Mouse (Mus musculus): Measurements from ENCODE around the gene Nccrp1.
A peak's percentile ranks its signal among the peaks of the same experiment; 100 is the strongest.
"Not testable (repeated sequence)": the region's sequence is repeated elsewhere in the genome, so short reads cannot be mapped to it uniquely, and the experiment has no call there.

Nccrp1 gene

DNA sequence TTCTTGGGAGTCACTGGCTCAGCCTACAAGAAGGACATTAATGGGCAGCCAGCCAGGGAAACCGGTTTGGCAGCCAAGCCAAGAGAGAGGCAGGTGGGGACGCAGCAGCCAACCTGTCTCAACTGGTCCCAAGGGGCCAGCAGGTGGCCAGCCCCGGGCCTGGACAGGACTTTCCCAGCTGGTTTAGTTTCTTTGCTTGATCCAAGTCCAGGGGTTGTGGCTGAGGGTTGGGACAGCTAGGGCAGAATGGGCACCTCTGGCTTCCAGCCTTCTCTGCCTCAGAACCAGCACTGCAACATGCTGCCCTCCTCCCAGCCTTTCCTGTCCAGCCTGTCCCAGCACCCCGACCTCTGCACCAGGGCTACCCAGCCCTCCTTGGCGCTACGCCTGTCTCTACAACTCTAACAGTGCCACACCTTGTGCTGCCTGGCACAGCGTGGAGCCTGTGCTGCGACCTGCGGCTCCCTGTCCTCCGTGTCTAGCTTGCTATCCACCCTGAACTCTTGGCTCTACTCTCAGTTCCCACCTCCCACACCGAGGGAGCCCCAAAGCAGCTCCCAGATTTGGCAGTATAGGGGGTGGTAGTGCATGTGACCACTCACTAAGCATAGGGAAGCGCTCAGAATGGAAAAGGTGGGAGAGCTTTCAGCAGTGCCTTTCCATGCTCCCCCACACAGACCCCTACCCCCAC is 23.4 kb upstream of the Nccrp1 start:
- DNase-seq (ENCODE audit: low spot score), result no peak

DNA sequence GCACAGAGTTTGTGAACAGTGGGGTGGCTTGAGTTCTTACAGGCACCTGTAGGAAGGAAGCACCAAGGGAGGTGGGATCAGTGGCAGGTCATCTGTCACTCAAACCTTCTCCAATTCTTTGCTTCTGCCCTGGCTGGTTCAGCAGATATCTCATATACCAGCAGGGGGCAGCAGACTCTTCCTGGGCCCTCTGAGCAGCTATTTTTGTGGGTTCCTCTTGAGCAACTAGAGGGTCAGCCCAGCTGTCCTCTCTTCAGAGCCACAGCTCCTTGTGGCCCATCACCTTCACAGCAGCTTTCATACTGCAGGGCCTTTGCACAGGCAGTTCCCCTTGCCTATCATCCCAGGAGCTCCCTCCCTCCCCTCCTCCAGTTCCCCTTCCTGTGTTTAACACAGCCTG is 21.2 kb upstream of the Nccrp1 start:
- DNase-seq (ENCODE audit: low spot score), result peak; percentile 83

DNA sequence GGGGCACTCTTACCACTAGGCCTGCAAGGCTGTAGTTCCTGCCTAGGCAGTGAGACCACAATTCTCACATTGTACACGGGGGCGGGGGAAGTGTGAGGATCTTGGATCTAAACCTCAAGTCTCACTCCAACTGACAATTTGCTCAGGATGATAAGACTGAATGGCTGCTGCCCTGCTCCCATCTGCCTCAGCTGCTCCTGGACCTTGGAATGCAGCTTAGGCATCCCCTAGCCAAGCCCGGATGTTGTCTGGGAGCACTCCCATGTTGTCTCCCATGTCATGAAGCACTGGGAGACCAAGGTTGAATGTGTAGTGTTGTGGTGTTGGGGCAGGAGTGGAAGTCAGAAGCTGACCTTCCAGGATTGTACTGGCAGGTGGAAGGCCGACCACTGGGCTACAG is 20.5 kb upstream of the Nccrp1 start:
- DNase-seq (ENCODE audit: low spot score), result no peak

DNA sequence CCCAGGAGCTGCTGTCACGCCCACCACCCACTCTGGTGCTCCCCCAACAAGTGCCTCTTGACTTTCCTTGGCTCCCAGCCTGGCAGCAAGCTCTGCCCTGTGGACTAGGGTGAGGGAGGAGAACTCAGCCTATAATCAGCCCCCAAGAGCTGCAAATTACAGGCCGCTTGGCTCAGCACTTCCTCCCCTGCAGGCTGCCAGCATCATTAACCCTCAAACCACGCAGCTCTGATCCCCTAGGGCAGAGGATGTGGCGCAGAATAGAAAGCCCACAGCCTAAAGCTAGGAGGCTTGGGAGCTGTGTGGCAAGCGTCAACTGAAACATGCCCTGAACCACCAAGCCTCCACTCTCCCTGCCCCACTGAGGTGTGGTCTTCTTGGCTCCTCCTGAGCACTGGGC is 18.4 kb upstream of the Nccrp1 start:
- DNase-seq (ENCODE audit: low spot score), result no peak

DNA sequence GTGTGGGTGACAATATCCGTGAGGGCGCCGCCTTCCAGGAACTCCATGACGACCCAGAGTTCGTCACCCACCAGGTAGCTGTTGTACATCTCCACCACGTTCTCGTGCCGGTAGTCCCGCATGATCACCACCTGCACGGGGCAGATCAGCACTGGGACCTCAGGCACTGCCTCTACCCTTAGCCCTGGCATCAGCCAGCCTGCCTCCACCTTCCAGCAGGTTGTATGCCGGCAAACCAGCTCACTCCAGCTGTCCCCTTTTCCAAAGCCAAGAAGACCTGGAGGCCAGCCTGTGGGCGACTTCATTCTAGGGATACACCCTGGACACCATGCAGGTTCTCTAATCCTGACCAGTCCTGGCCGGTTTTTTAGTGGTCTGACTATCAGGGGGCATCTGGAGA is 15.9 kb upstream of the Nccrp1 start:
- DNase-seq (ENCODE audit: low spot score), result no peak

DNA sequence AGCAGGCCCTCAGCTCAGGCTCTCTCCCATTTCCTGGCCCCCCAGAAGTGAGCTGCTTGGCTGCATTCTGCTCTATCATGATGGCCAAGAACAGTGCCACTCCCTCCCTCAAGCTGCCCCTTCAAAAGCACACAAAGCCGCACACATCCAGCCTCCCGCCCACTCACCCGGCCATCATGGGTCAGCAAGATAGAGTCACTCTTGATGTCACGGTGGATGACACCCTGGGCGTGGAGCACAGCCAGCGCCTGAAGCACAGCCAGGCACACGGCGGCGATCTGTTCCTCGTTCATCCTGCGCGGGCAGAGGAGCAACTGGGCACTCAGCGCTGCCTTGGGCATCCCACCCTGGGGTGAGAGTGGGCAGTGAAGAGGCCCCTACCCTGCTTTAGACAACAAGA is 15.3 kb upstream of the Nccrp1 start:
- no peak for DNase-seq (ENCODE audit: low spot score)

DNA sequence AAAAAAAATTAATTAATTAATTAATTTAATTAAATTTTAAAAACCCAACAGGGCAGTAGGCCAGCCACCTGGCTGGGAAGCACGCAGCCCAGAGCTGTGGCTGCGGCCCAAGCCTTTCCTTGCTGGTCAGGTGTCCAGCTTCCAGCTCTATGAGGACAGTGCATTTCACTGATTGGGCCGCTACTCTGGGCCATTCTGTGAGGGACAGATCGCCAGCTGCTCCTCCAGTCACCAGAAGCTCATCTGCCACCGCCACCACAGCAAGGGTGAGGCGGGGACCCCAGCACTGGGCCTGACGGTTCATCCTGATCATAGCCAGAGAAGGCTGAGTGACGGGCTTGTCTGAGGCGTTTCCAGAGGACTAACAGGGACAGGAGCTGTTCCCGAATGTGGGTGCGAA is 14.9 kb upstream of the Nccrp1 start:
- DNase-seq (ENCODE audit: low spot score), result no peak

DNA sequence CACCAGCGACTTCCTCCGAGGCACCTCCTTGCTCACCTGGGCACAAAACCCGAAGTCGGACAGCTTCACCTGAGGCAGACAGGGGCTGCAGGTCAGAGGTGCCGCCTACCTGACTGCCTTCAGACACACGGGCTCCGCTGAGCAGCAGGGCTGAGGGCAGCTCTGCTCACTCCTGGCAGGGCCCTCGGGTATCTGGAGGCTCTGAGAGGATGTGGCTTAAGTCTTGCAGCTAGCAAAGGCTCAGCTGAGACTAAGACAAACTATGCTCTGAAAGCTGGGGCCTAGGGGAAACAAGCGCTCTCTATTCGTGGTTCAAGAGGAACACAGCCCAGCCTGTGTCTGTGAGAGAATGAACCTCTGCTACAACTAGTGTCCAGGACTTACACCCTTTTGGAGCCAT is 13.8 kb upstream of the Nccrp1 start:
- DNase-seq (ENCODE audit: low spot score), result no peak

DNA sequence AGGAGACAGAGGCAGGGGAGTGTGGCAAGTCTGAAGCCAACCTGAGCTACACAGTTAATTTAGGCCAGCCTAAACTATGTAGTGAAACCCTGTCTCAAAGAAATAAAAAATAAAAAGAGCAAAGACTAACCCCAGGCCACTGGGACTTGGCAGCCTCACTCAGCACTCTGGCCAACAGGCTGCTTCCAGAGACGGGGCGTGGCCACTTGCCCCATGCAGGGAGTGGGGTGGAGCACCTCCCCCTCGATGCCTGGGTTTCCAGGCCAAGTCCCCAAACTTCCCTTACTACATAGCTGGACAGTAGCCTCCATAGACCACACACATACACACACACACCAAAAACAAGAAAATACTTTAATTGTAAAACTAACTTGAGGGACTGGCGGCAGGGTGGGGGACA is 11.4 kb upstream of the Nccrp1 start:
- DNase-seq (ENCODE audit: low spot score), result no peak

DNA sequence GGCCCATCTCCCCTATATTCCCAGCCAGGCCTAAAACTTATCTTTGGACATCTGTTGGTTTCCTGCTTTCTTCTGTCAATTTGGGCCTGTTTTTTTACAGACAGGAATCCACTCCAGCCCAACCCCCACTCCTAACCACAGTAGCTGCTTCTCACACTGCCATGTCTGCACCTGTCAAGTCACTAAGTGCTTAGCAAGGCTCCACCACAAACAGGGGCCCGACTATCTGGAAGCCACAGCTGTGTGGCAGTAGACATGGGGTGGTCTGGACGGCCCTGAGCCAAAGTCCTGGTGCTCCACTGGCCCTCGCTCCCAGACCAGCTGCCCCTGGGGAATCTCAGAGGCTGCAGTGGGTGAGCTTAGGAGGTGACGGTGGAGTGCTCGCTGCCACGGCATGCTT is 10.7 kb upstream of the Nccrp1 start:
- no peak for DNase-seq (ENCODE audit: low spot score)

DNA sequence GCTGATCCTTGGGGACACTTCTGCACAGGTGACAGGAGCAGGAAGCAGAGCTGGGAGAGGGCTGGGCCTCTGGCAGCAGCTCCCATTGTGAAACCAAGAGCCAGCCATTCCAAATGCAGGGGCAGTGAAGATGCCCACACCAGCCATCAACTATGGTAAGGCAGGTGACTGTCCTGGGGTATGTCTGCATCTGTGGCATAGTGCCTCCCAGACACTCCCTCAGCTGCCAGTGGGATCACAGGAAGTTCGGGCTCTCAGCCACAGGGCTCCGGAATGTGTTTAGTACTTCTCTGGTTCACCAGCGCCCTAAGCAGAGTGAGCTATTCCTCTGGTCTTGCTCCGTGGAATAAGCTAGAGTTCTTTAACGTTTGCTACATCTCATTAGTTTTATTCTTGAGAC is 10.0 kb upstream of the Nccrp1 start:
- no peak for DNase-seq (ENCODE audit: low spot score)

DNA sequence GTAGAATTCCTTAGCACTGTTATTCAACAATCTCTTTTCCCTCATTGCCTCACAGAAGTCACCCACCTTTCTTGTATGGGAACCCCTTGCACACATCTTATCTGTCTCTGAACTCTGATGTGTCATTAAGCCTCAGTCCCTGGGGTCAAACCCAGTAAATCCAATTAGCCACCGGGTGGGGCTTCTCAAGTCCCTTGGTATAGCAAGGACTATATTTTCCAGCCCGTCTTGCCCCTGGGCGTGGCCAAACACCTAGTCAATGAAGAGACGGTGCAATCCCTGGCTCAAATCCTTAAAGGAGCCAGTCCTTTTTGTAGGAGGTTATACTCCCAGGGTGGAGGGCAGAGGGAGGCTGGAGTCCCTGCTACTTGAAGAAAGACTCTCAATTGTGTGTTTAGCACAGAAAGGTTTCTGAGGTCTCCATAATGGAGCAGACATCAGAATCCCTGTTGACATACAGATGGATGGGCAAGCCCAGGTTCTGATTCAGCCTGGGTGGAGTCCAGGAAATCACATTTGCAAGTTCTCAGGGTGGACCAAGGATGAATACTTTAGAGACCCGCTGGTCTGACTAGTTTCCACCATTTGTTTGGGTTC is 9.0 kb upstream of the Nccrp1 start:
- no peak for DNase-seq (ENCODE audit: low spot score)

DNA sequence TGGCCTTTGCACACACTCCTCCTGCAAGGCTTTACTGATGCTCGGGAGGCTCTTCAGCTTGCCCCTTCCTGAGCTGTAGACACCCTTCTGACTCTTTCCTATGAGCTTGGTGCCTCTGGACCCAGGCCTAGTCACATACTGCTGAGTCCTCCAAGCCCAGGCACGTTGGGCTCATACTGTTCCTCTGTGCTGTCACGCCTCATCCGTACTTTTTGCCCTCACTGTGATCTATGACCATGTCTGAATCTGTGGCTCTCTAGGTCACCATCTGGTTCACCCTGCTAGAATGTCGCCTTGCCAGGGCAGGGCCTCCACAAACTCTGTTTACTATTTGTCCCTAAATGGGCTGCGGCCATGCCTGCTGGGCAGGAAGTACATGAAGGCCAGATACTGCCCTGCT is 6.0 kb upstream of the Nccrp1 start:
- DNase-seq (ENCODE audit: low spot score), result no peak

DNA sequence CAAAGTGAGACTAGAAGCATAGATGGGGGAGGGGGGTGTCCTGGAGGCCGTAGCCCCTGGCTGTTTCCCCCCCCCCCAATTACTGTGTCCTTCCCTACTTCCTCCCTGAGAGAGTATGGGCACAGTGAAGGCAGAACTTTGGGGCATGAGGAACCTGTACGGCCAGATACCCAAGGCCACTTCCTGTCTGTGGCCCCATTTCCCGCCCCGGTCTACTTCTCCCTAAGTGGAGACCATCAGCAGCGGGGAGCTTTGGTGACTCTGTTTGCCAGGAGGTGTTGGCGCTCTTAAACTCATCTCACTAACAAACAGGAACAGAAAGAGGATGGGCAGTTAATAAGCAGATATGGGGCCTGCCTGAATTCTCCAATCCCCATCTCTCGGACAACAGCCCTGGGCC is 574 bp upstream of the Nccrp1 start:
- no peak for DNase-seq (ENCODE audit: low spot score)

DNA sequence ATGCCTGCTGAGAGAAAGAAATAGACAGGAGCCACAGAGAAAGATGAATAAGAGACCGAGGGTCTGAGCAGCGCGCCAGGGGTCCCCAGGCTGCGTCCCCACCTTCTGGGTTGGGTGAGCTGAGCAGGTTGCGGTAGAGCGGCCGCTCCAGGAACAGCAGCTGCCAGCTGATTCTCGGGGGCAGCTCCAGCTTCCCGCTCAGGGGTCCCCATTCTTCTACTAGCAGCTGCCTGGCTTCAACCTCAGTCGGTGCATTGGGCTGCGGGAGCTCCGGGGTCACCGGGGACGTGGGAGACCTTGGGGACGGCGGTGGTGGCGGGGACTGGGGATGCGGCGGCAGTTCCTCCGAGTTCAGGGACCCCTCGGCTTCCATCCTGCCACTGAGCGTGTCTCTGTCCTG is 405 bp downstream of the Nccrp1 start:
- no peak for DNase-seq (ENCODE audit: low spot score)

DNA sequence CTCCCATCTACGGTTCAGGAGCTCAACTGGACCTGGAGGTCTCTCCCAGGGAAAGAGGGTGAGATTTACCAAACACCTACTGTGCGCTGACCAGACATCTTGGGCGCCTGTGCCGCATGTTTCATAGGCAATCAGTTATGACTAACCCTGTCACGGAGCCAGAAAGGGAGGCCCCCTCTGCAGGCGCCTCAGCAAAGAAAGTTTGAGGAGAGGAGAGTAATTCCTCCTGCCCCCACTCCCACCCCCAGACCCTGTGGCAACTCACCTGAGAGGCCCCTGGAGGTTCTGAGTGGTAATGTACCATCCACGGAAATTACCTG is 1.2 kb downstream of the Nccrp1 start:
- DNase-seq (ENCODE audit: low spot score), result no peak

DNA sequence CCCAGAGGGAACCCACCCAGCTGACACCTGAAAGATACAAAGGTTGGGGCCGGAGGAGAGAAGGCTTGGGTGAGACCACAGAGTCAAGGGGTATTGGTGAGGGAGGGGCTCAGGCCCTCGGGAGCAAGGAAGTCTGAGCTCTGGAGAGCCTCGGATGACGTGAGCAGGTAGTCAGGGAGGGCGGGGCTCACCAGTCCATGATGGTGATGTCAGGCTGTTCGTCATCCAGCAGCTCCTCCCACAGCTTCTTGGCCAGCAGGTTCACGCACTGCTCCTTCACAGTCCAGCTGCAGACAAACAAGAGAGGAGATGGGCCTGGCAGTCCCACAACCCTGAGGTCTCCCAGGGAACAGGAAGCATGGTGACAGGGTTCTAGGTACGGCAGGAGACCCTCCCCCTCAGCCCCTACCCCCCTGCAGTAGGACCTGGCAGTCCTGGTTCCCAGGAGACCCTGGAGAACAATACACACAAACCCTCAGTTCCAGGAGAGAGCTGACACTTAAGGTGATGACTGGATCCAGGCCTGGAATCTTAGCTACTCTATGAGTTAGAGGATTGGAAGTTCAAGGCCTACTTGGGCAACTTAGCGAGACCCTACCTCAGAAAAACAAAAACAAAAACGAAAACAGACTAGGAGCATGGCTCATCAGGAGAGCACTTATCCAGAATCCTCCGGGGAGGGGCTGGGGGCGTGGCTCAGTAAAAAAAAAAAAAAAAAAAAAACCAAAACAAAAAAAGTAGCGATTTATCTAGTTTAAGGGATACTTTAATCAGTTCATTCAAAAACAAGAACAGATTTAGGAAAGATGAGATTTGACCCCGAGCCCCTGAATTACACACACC is 1.8 kb downstream of the Nccrp1 start:
- DNase-seq (ENCODE audit: low spot score), result no peak

DNA sequence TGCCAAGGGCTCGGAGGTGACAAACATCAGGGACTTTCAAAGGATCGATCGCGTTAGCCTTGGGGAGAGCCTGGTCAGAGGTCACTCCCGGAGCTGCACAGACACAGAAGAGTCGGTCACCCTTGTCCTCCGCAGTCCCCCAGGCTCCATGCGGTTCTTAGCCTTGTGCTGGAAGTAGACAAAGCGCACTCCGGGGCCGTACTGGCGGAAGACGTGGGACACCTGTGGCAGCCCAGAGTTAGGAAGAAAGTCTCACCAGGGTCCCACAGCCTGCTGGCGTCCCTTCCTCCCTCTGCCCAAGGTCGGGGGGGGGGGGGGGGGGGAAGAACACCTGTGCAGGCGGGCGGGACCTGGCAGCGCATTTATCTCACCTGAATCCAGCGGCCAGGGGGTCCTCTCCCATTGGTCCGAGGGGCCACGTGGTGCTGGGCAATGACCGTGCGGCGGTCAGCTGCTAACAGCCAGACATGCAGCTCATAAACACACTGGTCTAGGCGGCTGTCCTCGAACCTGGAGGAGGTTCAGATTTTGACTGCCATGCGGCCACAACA is 2.9 kb downstream of the Nccrp1 start:
- no peak for DNase-seq (ENCODE audit: low spot score)

DNA sequence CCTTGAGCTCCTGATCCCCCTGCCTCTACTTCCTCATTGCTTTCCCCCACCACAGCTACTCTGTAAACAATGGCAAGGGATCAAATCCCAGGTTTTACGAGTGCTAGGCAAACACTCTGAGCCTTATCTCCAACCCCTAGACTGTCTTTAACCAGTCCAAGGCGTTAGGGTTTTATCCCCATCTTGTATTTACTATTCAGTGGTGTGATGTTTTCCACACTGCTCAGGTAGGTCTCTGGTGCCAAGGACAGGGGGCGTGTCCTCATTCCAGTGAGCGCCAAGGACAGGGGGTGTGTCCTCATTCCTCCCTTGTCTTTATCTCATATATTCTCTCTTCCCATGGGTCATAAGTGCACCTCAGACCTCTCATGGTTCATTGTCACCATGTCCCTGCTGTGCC is 6.5 kb downstream of the Nccrp1 start, which contains the start of gene Sycn:
Gene Sycn (plus strand): TSS at position 360 of the 400 bp plus-strand sequence.
- no peak for DNase-seq (ENCODE audit: low spot score)

DNA sequence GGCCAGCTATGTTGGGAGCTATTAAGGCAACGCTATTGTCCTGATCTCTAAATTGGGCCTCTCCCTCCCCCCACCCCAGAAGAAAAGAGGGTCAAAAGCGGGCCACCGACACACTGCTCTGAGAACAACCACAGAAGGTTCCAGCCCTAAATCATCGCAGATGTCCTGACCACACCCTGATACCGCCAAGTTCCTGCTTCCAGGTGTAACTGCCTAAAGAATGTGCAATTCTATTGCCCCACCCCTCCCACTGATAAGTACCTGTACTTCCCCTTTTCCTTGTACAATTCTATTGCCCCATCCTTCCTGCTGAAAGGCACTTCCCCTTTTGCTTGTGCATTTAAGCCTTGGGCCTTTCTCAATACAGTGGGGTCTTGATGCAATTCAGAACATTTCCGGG is 8.2 kb downstream of the Nccrp1 start:
- not testable (repeated sequence) for DNase-seq (ENCODE audit: low spot score)

DNA sequence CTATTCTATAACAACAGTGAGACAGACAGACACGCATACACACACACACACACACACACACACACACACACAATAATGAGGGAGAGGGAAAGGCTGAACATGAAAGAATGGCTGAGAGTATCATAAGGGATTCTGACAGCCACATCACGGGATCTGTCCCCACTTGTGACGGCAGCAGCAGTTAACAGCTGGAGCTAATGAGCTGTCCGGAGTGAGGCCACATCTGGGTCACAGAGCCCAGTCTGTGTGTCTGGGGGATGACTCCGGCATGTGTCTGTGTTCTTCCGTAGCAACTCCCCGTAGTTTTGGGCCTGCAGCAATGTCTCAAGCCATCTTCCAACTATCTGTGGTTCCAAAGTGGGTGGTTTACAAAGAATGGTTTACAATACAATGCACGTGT is 15.0 kb downstream of the Nccrp1 start:
- no peak for DNase-seq (ENCODE audit: low spot score)

DNA sequence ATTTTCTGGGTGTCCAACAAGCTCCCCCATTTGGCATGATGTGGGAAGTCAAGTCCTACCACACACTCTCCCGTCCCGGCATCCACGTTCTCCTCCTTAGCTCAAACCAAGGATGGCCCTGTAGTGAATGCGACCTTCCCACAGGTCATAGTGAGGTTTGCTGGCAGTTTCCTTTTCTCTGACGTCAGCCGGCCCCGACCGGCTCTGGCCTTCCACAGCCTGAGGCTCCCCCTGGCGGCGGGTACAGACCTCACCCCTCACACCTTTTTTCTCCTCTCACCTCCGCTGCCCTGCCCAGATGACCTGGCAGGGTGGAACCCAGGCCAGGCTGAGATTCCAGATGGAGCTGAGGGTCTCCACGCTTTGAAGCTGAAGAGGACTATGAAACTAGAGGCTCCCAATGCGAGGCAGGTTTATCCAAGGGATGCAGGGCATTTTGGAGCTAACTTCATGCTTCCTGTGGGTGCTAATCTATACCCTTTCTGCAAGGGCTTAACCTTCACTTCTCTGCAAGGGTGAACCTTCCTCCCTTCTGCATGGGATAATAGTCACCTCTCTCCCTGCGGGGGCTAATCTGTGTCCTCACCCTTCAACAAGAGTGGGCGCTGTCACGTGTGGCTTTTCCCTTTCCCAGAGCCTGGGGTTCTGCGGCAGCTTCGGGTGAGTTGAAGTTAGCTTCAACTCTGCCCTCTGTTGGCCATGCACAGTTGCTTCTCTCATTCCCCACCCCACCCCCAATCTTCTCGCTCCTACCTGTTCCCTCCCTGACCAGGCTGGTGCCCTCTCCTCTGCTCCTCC is 18.9 kb downstream of the Nccrp1 start:
- DNase-seq (ENCODE audit: low spot score), result peak; percentile 68
